Mouse (Mus musculus): ENCODE results near the gene Setd1a. TPM values are rescaled to one million over a fixed set of nuclear protein-coding genes. Genes with fewer than 3 reads are reported as not detected.
"Not testable (repeated sequence)": the region's sequence is repeated elsewhere in the genome, so short reads cannot be mapped to it uniquely, and the experiment has no call there.

Gene Setd1a
- polyA plus RNA-seq, 1 experiment from 2014 or later, result 14.7 TPM

DNA sequence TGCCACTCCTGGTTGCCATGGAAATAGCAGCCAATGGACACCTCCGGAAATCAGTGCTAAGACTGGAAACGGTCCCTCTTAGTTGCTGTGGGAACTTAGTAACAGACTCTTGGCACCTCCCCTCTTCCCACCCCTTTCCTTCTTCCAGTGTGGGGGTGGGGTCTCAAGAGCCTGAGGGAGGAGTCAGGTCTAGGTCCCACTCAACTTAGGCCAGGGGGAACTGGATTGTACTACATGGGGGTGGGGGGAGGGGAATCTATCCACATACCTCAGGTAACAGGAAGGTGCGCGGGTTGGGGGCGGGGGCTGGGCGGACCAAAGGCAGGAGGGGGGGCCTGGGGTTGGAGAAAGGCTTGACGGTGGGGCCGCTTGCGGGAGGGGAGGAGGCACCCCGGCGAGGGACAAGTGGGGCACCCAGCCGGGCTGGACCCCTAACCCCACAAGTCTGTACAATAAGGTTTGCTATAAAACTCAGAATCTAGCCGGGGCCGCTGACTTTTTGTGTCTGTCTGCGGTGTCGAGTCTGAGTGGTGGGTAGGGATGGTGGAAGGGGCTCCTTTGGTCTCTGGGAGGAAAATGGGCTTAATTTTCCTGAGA is 7.4 kb upstream of the Setd1a start:
- Histone ChIP-seq H3K4me1 (peaks cover 44% of the 10 kb centered on the region), H3K4me3 (peak overlapping the region; percentile 61), H3K27ac (replicated peaks) (peak overlapping the region; percentile 87), H3K36me3 (peaks cover 45% of the 10 kb centered on the region), H3K9me3 (replicated peaks) (no peaks in the 10 kb centered on the region), H3K27me3 (ENCODE audit: low read depth, poor library complexity, severe bottlenecking) (no peaks in the 10 kb centered on the region)
- WGBS, result 0% methylated on average over 16 of the region's 16 CpGs
- peak; percentile 89 for DNase-seq (ENCODE audit: low spot score)

DNA sequence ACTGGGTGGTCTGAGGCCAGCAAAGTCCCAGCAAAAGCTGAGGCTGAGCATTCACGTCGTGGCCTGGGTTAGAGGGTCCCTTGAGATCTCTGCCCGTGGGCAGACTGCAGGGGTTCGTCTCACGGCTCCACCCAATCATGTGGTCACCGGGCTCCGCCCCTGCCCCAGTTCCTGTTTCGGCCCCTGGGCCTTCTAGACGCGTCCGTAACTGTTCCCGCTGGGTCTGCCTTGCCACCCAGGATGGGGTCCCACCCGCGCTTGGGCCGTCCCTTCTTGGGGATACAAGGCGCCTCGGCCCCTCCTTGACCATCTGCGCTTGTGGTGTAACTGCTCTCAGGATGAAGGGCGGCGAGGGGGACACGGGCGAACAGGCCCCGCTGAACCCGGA is 6.8 kb upstream of the Setd1a start, which contains the start of gene Orai3:
Orai3 (plus strand) TSS at position 165 of the 388 bp plus-strand sequence.
- Histone ChIP-seq H3K4me1 (peaks cover 44% of the 10 kb centered on the region), H3K4me3 (peak within 1 kb of the TSS; percentile 61), H3K27me3 (ENCODE audit: low read depth, poor library complexity, severe bottlenecking) (no peaks in the 10 kb centered on the region), H3K27ac (replicated peaks) (peak within 1 kb of the TSS; percentile 87), H3K9me3 (replicated peaks) (no peaks in the 10 kb centered on the region), H3K36me3 (peaks cover 40% of the 10 kb centered on the region)
- under 1% methylated on average over 24 of the region's 24 CpGs for WGBS
- DNase-seq (ENCODE audit: low spot score), result peak; percentile 80

DNA sequence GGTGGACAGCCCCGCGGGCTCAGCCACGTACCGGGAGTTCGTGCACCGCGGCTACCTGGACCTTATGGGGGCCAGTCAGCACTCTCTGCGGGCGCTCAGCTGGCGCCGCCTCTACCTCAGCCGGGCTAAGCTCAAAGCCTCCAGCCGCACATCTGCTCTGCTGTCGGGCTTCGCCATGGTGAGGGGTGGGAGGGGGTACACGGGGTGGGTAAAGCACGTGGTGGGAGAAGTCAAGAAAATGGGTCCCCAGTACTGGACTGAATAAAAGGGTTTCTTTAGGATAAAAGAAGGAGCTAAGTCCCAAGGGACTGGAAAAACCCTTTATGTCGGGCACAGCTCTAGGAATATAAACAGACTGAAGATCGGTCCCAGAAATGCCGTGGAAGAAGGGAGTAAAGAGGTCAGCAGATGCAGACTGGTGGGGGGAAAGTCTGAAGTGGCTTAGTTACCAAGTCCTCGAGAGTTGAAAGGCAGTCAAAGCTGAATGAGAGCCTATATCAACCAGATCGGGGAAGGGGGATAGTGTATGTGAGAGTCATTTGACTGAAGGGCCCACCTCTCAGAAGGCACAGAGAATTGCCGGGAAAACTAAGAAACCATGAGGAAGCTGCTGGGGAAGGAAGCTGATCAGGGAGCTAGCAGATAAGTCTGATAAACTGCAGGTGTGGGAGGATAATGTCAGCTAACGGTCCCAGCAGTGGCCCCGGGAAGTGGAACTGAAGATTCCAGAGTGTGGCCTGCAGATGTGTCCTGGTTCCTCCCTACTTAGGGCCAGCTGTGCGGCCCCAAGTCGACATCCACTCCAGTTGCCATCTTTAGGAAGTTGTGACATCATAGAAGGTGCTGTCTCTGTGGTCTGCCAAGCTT is 6.2 kb upstream of the Setd1a start:
- Histone ChIP-seq H3K9me3 (replicated peaks) (no peaks in the 10 kb centered on the region), H3K36me3 (peaks cover 33% of the 10 kb centered on the region), H3K4me3 (peak overlapping the region; percentile 61), H3K4me1 (peaks cover 44% of the 10 kb centered on the region), H3K27me3 (ENCODE audit: low read depth, poor library complexity, severe bottlenecking) (no peaks in the 10 kb centered on the region), H3K27ac (replicated peaks) (peak overlapping the region; percentile 87)
- no peak for DNase-seq (ENCODE audit: low spot score)
- WGBS, result 8% methylated on average over 27 of the region's 27 CpGs

DNA sequence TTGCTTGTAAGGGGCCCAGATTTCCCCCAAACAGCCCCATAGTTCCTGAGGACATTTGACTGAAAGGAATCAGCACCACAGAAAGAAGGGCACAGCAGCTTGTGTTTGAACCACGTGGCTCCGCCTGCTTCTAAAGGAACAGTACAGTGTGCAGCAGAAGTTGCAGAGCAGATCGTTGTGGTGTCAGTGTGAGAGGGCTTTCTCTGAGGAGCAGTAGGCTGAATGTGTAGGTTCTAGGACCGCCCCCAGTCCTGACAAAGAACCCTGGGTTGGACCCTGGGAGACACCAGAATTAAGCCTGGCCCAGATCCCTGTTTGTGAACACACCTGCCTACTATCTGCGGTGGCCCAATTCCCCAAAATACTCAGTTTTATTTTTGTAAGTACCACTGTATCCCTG is 5.2 kb upstream of the Setd1a start:
- 77% methylated on average over 5 of the region's 5 CpGs for WGBS
- H3K4me1 ChIP-seq, result peaks cover 47% of the 10 kb centered on the region
- H3K36me3 ChIP-seq, result peaks cover 24% of the 10 kb centered on the region
- H3K27ac ChIP-seq (replicated peaks), result no peak overlapping the region
- no peaks in the 10 kb centered on the region for H3K9me3 ChIP-seq (replicated peaks)
- DNase-seq (ENCODE audit: low spot score), result no peak
- 0 out of 2 replicates have a peak overlapping the region, but pooled peaks have one; percentile 9 for H3K4me3 ChIP-seq
- H3K27me3 ChIP-seq (ENCODE audit: low read depth, poor library complexity, severe bottlenecking), result no peaks in the 10 kb centered on the region

DNA sequence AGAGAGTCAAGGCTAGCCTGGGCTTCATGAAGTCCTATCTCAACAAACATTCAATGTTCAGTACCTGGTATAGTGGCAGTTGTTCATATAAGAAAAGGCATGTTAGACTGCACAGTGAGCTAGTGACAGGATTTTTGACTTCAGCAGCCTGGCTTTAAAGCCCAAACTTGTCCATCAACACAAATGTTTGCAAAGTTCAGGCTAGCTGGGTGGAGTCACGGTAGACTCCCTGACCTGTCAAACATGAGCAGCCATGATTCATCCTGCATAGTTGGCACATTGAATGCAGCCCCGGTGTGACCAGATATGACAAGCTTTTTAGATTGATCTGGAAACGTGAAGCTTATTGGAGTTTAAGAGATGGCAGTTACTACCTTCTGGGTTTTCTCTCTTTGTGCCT is 4.4 kb upstream of the Setd1a start:
- Histone ChIP-seq H3K9me3 (replicated peaks) (no peaks in the 10 kb centered on the region), H3K4me1 (peaks cover 48% of the 10 kb centered on the region), H3K4me3 (no peak overlapping the region), H3K27me3 (ENCODE audit: low read depth, poor library complexity, severe bottlenecking) (no peaks in the 10 kb centered on the region), H3K27ac (replicated peaks) (no peak overlapping the region), H3K36me3 (peaks cover 15% of the 10 kb centered on the region)
- no peak for DNase-seq (ENCODE audit: low spot score)
- WGBS, result 87% methylated on average over 3 of the region's 3 CpGs

DNA sequence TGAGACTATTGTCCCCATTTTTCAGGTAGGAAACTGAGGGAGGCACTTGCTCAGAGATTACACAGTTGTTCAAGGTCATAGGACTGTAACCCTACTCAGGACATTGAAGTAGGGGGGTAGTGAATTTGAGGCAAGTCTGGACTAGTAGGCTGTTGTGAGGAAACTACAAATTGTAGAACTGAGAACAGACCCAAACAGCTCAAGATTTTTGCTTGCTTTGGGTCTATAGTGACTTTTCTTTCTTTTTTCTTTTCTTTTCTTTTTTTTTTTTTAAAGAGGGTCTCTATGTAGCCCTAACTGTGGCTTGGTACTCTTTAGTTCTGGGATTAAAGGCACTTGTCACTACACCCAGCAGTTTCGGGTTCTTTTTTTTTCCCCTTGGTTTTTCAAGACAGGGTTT is 3.9 kb upstream of the Setd1a start:
- no peak overlapping the region for H3K27ac ChIP-seq (replicated peaks)
- no peak for DNase-seq (ENCODE audit: low spot score)
- H3K27me3 ChIP-seq (ENCODE audit: low read depth, poor library complexity, severe bottlenecking), result no peaks in the 10 kb centered on the region
- H3K36me3 ChIP-seq, result peaks cover 11% of the 10 kb centered on the region
- WGBS, result 93% methylated on average over 1 of the region's 1 CpGs
- H3K4me1 ChIP-seq, result peaks cover 48% of the 10 kb centered on the region
- H3K9me3 ChIP-seq (replicated peaks), result no peaks in the 10 kb centered on the region
- no peak overlapping the region for H3K4me3 ChIP-seq

DNA sequence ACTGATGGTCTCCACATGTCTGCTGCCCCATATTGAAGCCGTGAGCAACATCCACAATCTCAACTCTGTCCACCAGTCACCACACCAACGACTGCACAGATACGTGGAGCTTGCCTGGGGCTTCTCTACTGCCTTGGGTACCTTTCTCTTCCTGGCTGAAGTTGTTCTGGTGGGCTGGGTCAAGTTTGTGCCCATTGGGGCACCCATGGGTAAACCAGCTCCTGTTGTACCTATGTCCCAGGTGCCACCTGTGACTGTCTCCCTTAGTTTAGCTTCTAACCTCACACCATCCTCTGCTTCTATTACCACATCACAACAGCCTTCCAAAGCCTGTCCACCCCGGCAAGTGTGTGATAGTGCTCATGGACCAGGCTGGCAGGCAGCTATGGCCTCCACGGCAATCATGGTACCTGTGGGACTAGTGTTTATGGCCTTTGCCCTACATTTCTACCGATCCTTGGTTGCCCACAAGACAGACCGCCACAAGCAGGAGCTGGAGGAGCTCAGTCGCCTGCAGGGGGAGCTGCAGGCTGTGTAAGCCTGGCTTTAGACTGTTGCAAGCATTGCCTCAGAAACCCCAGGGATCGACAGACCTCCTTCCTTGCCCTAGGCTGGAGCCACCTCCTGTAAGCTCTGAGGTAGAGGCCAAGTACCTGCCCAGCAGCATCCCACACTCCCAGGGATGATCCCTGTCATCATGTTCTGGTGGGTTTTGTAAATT is 2.6 kb upstream of the Setd1a start:
- peak; percentile 63 for DNase-seq (ENCODE audit: low spot score)
- Histone ChIP-seq H3K4me3 (peak overlapping the region; percentile 16; the same call in 1 of the 2 replicates), H3K9me3 (replicated peaks) (no peaks in the 10 kb centered on the region), H3K36me3 (peaks cover 5% of the 10 kb centered on the region), H3K27ac (replicated peaks) (no peak overlapping the region), H3K27me3 (ENCODE audit: low read depth, poor library complexity, severe bottlenecking) (no peaks in the 10 kb centered on the region), H3K4me1 (peaks cover 48% of the 10 kb centered on the region)
- 48% methylated on average over 9 of the region's 9 CpGs for WGBS

DNA sequence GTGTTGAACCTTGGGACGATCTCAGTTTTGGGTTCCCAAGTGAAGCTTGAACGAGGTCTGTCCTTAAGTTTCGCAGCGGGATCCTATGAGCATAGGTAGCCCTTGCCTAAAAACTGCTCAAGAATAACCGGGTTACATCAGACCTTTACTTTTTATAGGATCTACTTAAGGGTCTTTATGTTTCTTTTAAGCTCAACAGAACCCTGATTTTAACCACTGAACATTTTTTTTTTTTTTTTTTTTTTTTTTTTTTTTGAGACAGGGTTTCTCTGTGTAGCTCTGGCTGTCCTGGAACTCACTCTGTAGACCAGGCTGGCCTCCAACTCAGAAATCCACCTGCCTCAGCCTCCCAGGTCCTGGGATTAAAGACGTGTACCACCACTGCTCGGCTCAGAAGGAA is 633 bp upstream of the Setd1a start:
- Histone ChIP-seq H3K4me1 (peaks cover 28% of the 10 kb centered on the region), H3K27ac (replicated peaks) (peak overlapping the region; percentile 100), H3K36me3 (peaks cover 25% of the 10 kb centered on the region), H3K4me3 (peak overlapping the region; percentile 97)
- H3K9me3 ChIP-seq (replicated peaks); H3K27me3 ChIP-seq (ENCODE audit: low read depth, poor library complexity, severe bottlenecking); DNase-seq (ENCODE audit: low spot score): not testable (repeated sequence)
- WGBS, result 77% methylated on average over 7 of the region's 7 CpGs

DNA sequence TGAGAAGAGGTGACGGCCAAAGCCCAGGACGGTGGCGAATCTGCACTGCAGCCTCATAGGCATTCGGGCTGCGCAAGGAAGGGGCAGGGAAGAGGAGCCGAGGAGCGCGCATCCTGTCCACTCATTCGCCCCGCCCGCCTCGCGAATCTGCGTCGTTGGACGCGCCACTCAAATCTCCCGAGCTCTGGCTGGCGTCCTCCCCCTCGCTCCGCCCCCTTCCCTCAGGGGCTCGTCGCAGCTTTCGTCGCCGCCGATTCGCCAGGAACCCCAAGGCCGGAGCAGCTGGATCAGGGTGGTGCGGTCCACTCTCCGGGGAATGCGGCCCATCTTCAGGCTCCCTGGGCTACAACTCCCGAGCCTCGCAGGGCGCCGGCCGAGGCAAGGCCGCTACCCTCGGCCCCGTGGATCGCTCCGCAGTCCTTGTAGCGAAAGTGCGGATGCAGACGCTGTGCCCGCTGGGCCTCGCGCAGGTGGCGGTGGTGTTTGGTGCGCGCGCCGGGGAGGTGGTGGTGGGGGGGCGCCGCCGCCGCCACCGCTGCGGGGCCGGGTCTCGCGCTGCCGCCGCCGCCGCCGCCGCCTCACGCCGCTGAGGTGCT is 506 bp downstream of the Setd1a start:
- peak; percentile 95 for DNase-seq (ENCODE audit: low spot score)
- under 1% methylated on average over 69 of the region's 70 CpGs for WGBS
- H3K36me3 ChIP-seq, result peaks cover 36% of the 10 kb centered on the region
- peak overlapping the region; percentile 100 for H3K27ac ChIP-seq (replicated peaks)
- H3K9me3 ChIP-seq (replicated peaks), result no peaks in the 10 kb centered on the region
- peak overlapping the region; percentile 97 for H3K4me3 ChIP-seq
- H3K27me3 ChIP-seq (ENCODE audit: low read depth, poor library complexity, severe bottlenecking), result no peaks in the 10 kb centered on the region
- peaks cover 21% of the 10 kb centered on the region for H3K4me1 ChIP-seq

DNA sequence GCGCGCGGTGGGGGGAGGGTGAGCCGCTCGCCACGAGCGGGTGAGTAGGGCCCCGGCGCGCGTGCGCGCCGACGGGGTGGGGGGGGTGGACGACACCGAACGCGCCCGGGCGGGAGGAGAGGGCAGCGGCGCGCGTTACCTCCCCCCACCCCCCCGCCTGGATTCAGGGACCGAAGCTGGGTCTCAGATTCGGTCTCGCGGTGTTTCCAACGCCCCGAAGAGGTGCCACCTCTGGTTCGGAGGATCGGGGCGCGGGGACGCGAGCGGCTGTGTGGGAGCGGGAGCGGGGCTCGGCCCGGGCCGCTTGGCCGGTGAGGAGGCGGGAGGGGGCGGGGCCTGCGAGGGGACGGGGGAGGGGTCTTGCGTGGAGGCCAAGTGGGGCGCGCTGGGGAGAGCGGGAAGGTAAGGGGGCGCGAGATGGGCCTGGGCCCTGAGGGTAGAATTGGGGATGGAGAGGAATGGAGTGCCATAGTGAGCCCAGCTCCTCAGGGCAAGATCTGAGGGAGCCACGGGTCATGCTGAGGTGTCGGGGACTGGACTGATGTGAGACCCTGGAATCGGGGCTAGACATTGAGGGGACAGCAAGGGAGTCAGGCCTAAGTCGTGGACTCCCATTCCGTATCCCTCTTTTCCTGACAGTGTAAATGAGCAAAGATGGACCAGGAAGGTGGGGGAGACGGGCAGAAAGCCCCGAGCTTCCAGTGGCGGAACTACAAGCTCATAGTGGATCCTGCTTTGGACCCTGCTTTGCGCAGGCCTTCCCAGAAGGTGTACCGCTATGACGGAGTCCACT is 1.2 kb downstream of the Setd1a start:
- H3K27me3 ChIP-seq (ENCODE audit: low read depth, poor library complexity, severe bottlenecking), result no peaks in the 10 kb centered on the region
- H3K4me3 ChIP-seq, result peak overlapping the region; percentile 97
- WGBS, result 4% methylated on average over 60 of the region's 66 CpGs
- peak; percentile 79 for DNase-seq (ENCODE audit: low spot score)
- peaks cover 21% of the 10 kb centered on the region for H3K4me1 ChIP-seq
- H3K36me3 ChIP-seq, result peaks cover 43% of the 10 kb centered on the region
- peak overlapping the region; percentile 100 for H3K27ac ChIP-seq (replicated peaks)
- H3K9me3 ChIP-seq (replicated peaks), result no peaks in the 10 kb centered on the region

DNA sequence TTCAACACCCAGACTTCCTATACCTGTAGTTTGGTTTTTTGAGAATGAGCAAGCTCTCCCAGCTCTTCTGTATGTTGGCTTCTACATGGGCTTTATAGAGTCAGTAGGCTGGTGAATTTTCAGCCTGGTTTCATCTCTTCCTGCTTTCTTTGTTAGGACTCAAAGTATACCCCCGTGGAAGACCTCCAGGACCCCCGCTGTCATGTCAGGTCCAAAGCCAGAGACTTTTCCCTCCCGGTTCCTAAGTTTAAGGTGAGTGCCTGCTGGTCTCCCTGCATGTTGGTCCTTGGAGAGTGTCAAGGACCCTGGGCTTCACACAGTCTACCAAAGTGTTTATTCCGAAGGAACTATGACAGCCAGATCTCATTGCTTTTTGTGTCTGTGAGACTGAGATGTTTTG is 1.9 kb downstream of the Setd1a start:
- Histone ChIP-seq H3K27me3 (ENCODE audit: low read depth, poor library complexity, severe bottlenecking) (no peaks in the 10 kb centered on the region), H3K4me3 (peak overlapping the region; percentile 97), H3K27ac (replicated peaks) (peak overlapping the region; percentile 100), H3K9me3 (replicated peaks) (no peaks in the 10 kb centered on the region), H3K36me3 (peaks cover 49% of the 10 kb centered on the region), H3K4me1 (peaks cover 21% of the 10 kb centered on the region)
- DNase-seq (ENCODE audit: low spot score), result no peak
- 78% methylated on average over 4 of the region's 4 CpGs for WGBS

DNA sequence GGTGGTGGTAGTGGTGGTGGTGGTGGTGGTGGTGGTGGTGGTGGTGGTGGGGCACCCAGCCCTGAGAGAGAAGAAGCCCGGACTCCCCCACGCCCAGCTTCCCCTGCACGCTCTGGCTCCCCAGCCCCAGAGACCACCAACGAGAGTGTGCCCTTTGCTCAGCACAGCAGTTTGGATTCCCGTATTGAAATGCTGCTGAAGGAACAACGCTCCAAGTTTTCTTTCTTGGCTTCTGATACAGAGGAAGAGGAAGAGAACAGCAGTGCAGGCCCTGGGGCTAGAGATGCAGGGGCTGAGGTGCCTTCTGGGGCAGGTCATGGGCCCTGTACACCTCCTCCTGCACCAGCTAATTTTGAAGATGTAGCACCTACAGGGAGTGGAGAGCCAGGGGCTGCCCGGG is 8.8 kb downstream of the Setd1a start, which contains the start of gene Gm49388:
Gm49388 (plus strand) TSS at position 301 of the 400 bp plus-strand sequence.
- no peak for DNase-seq (ENCODE audit: low spot score)
- H3K27me3 ChIP-seq (ENCODE audit: low read depth, poor library complexity, severe bottlenecking), result no peaks in the 10 kb centered on the region
- 95% methylated on average over 7 of the region's 7 CpGs for WGBS
- no peak within 1 kb of the TSS for H3K27ac ChIP-seq (replicated peaks)
- H3K4me1 ChIP-seq, result no peaks in the 10 kb centered on the region
- H3K36me3 ChIP-seq, result peaks cover 99% of the 10 kb centered on the region
- H3K9me3 ChIP-seq (replicated peaks), result no peaks in the 10 kb centered on the region
- H3K4me3 ChIP-seq, result no peak within 1 kb of the TSS

Data from midbrain, embryonic 10.5 days (tissue).